Mouse (Mus musculus) small intestine, adult 2 months (tissue): ENCODE data around the gene Tmem151b.

Source experiments
- CTCF ChIP-seq: fragments of 200-500 bp; IDR thresholded peaks from 2 replicates; pipeline ENCODE4 v1.5.1; 2012; ENCODE audit warnings: low read depth, mild to moderate bottlenecking, control low read depth, inconsistent platforms, low read length, moderate library complexity, mixed read lengths; ENCODE audit not compliant: insufficient replicate concordance, insufficient read length; ENCODE audit errors: extremely low read depth
- POLR2A ChIP-seq: fragments of 200-500 bp; IDR thresholded peaks from 2 replicates; pipeline ENCODE4 v1.6.1; 2012; ENCODE audit warnings: low read depth, mild to moderate bottlenecking, control low read depth, inconsistent platforms, low read length, moderate library complexity

- no peak for TF ChIP-seq CTCF
- no peak for TF ChIP-seq POLR2A
Measured at GRCm38 (mm10) chr17:45538394-45538793, 11.1 kb downstream of the Tmem151b start.
